Mouse (Mus musculus): Measurements from ENCODE around the gene Dab2ip. TPM values are rescaled to one million over a fixed set of nuclear protein-coding genes. Genes with fewer than 3 reads are reported as not detected.

The Dab2ip gene
- polyA plus RNA-seq, 1 experiment from 2014 or later = 66.6 TPM

GRCm38 (mm10) chr2:35588368-35588767 lies 30.3 kb downstream of the Dab2ip start:
- H3K27ac ChIP-seq (replicated peaks) = no peak overlapping the region
- no peak for ATAC-seq (replicated peaks)
- no peak overlapping the region for H3K9ac ChIP-seq (replicated peaks)
- H3K4me1 ChIP-seq = peaks cover 10% of the 10 kb centered on the region; the same call in 1 of the 2 replicates
- WGBS = 30% methylated on average over 9 of the region's 9 CpGs
- H3K27me3 ChIP-seq = peaks cover 6% of the 10 kb centered on the region; the same call in 1 of the 2 replicates
- H3K9me3 ChIP-seq = no peaks in the 10 kb centered on the region
- H3K4me3 ChIP-seq = no peak overlapping the region
- H3K36me3 ChIP-seq = no peaks in the 10 kb centered on the region
- H3K4me2 ChIP-seq (replicated peaks) = no peak overlapping the region

GRCm38 (mm10) chr2:35589385-35589784 lies 31.3 kb downstream of the Dab2ip start:
- Histone ChIP-seq H3K9ac (replicated peaks) (no peak overlapping the region), H3K27ac (replicated peaks) (no peak overlapping the region), H3K4me3 (no peak overlapping the region), H3K4me1 (peaks cover 10% of the 10 kb centered on the region; the same call in 1 of the 2 replicates), H3K27me3 (peaks cover 3% of the 10 kb centered on the region; the same call in 1 of the 2 replicates), H3K4me2 (replicated peaks) (no peak overlapping the region), H3K36me3 (no peaks in the 10 kb centered on the region), H3K9me3 (no peaks in the 10 kb centered on the region)
- no peak for ATAC-seq (replicated peaks)
- WGBS = 75% methylated on average over 10 of the region's 10 CpGs

- Histone ChIP-seq H3K36me3 (no peaks in the 10 kb centered on the region), H3K4me1 (peaks cover 10% of the 10 kb centered on the region; the same call in 1 of the 2 replicates), H3K27me3 (peaks cover 3% of the 10 kb centered on the region; the same call in 1 of the 2 replicates), H3K9ac (replicated peaks) (no peak overlapping the region), H3K27ac (replicated peaks) (no peak overlapping the region), H3K4me2 (replicated peaks) (no peak overlapping the region), H3K9me3 (no peaks in the 10 kb centered on the region), H3K4me3 (no peak overlapping the region)
- WGBS = 60% methylated on average over 4 of the region's 4 CpGs
- no peak; the same call in 1 of the 2 replicates for ATAC-seq (replicated peaks)
Observed at GRCm38 (mm10) chr2:35589800-35590199, 31.7 kb downstream of the Dab2ip start.

- Histone ChIP-seq H3K27ac (replicated peaks) (no peak overlapping the region), H3K4me1 (peaks cover 10% of the 10 kb centered on the region; the same call in 1 of the 2 replicates), H3K4me2 (replicated peaks) (no peak overlapping the region), H3K9ac (replicated peaks) (no peak overlapping the region), H3K4me3 (no peak overlapping the region), H3K9me3 (no peaks in the 10 kb centered on the region), H3K36me3 (no peaks in the 10 kb centered on the region), H3K27me3 (no peaks in the 10 kb centered on the region)
- WGBS = 62% methylated on average over 14 of the region's 14 CpGs
- ATAC-seq (replicated peaks) = no peak
Observed at GRCm38 (mm10) chr2:35591961-35592724, 34.1 kb downstream of the Dab2ip start.

- Histone ChIP-seq H3K4me3 (no peak overlapping the region), H3K27me3 (no peaks in the 10 kb centered on the region), H3K9ac (replicated peaks) (no peak overlapping the region), H3K4me1 (peaks cover 10% of the 10 kb centered on the region; the same call in 1 of the 2 replicates), H3K36me3 (no peaks in the 10 kb centered on the region), H3K4me2 (replicated peaks) (no peak overlapping the region), H3K27ac (replicated peaks) (no peak overlapping the region), H3K9me3 (no peaks in the 10 kb centered on the region)
- no peak for ATAC-seq (replicated peaks)
- 39% methylated on average over 9 of the region's 9 CpGs for WGBS
Observed at GRCm38 (mm10) chr2:35592725-35593392, 34.8 kb downstream of the Dab2ip start.

GRCm38 (mm10) chr2:35593889-35594288 lies 35.8 kb downstream of the Dab2ip start:
- ATAC-seq (replicated peaks) = no peak
- 65% methylated on average over 7 of the region's 7 CpGs for WGBS

GRCm38 (mm10) chr2:35595102-35595501 lies 37.0 kb downstream of the Dab2ip start:
- no peak for ATAC-seq (replicated peaks)
- WGBS = 86% methylated on average over 1 of the region's 1 CpGs

More at GRCm38 (mm10) chr2:35593889-35594288, 35.8 kb downstream of the Dab2ip start:
- H3K27me3 ChIP-seq = no peaks in the 10 kb centered on the region
- H3K27ac ChIP-seq (replicated peaks) = no peak overlapping the region
- no peaks in the 10 kb centered on the region for H3K36me3 ChIP-seq
- H3K4me1 ChIP-seq = peaks cover 10% of the 10 kb centered on the region; the same call in 1 of the 2 replicates
- H3K4me3 ChIP-seq = no peak overlapping the region
- no peak overlapping the region for H3K9ac ChIP-seq (replicated peaks)
- H3K9me3 ChIP-seq = no peaks in the 10 kb centered on the region
- H3K4me2 ChIP-seq (replicated peaks) = no peak overlapping the region

GRCm38 (mm10) chr2:35595718-35596117 lies 37.7 kb downstream of the Dab2ip start:
- ATAC-seq (replicated peaks) = no peak
- Histone ChIP-seq H3K9ac (replicated peaks) (no peak overlapping the region), H3K36me3 (no peaks in the 10 kb centered on the region), H3K9me3 (no peaks in the 10 kb centered on the region), H3K27ac (replicated peaks) (no peak overlapping the region), H3K4me2 (replicated peaks) (no peak overlapping the region), H3K27me3 (no peaks in the 10 kb centered on the region), H3K4me3 (no peak overlapping the region), H3K4me1 (peaks cover 10% of the 10 kb centered on the region; the same call in 1 of the 2 replicates)
- 49% methylated on average over 5 of the region's 5 CpGs for WGBS

More at GRCm38 (mm10) chr2:35595102-35595501, 37.0 kb downstream of the Dab2ip start:
- no peaks in the 10 kb centered on the region for H3K9me3 ChIP-seq
- H3K4me2 ChIP-seq (replicated peaks) = no peak overlapping the region
- no peak overlapping the region for H3K4me3 ChIP-seq
- H3K27me3 ChIP-seq = no peaks in the 10 kb centered on the region
- H3K36me3 ChIP-seq = no peaks in the 10 kb centered on the region
- H3K9ac ChIP-seq (replicated peaks) = no peak overlapping the region
- no peak overlapping the region for H3K27ac ChIP-seq (replicated peaks)
- peaks cover 10% of the 10 kb centered on the region; the same call in 1 of the 2 replicates for H3K4me1 ChIP-seq

- no peak overlapping the region for H3K4me2 ChIP-seq (replicated peaks)
- no peak overlapping the region for H3K4me3 ChIP-seq
- H3K9me3 ChIP-seq = no peaks in the 10 kb centered on the region
- no peaks in the 10 kb centered on the region for H3K27me3 ChIP-seq
- H3K4me1 ChIP-seq = peaks cover 9% of the 10 kb centered on the region; the same call in 1 of the 2 replicates
- no peak for ATAC-seq (replicated peaks)
- 61% methylated on average over 4 of the region's 4 CpGs for WGBS
- no peak overlapping the region for H3K27ac ChIP-seq (replicated peaks)
- no peak overlapping the region for H3K9ac ChIP-seq (replicated peaks)
- no peaks in the 10 kb centered on the region for H3K36me3 ChIP-seq
Observed at GRCm38 (mm10) chr2:35596796-35597195, 38.7 kb downstream of the Dab2ip start.

- 85% methylated on average over 3 of the region's 3 CpGs for WGBS
- no peaks in the 10 kb centered on the region for H3K9me3 ChIP-seq
- no peak overlapping the region for H3K9ac ChIP-seq (replicated peaks)
- H3K4me3 ChIP-seq = no peak overlapping the region
- H3K4me1 ChIP-seq = no peaks in the 10 kb centered on the region
- no peak overlapping the region for H3K4me2 ChIP-seq (replicated peaks)
- no peaks in the 10 kb centered on the region for H3K36me3 ChIP-seq
- no peaks in the 10 kb centered on the region for H3K27me3 ChIP-seq
- no peak for ATAC-seq (replicated peaks)
- H3K27ac ChIP-seq (replicated peaks) = no peak overlapping the region
Observed at GRCm38 (mm10) chr2:35598819-35599218, 40.8 kb downstream of the Dab2ip start.

GRCm38 (mm10) chr2:35601665-35602064 lies 43.6 kb downstream of the Dab2ip start:
- 84% methylated on average over 3 of the region's 3 CpGs for WGBS
- H3K27me3 ChIP-seq = no peaks in the 10 kb centered on the region
- H3K4me1 ChIP-seq = no peaks in the 10 kb centered on the region
- H3K9ac ChIP-seq (replicated peaks) = no peak overlapping the region
- no peaks in the 10 kb centered on the region for H3K9me3 ChIP-seq
- H3K4me2 ChIP-seq (replicated peaks) = no peak overlapping the region
- no peak for ATAC-seq (replicated peaks)
- H3K27ac ChIP-seq (replicated peaks) = no peak overlapping the region
- no peak overlapping the region for H3K4me3 ChIP-seq
- H3K36me3 ChIP-seq = no peaks in the 10 kb centered on the region

GRCm38 (mm10) chr2:35607476-35607875 lies 49.4 kb downstream of the Dab2ip start:
- no peak overlapping the region for H3K9ac ChIP-seq (replicated peaks)

More at GRCm38 (mm10) chr2:35607476-35607875, 49.4 kb downstream of the Dab2ip start:
- H3K9me3 ChIP-seq = no peaks in the 10 kb centered on the region
- WGBS = 17% methylated on average over 8 of the region's 8 CpGs
- no peaks in the 10 kb centered on the region for H3K27me3 ChIP-seq
- peaks cover 26% of the 10 kb centered on the region for H3K4me1 ChIP-seq
- H3K36me3 ChIP-seq = no peaks in the 10 kb centered on the region
- ATAC-seq (replicated peaks) = no peak
- no peak overlapping the region for H3K27ac ChIP-seq (replicated peaks)
- H3K4me3 ChIP-seq = no peak overlapping the region
- H3K4me2 ChIP-seq (replicated peaks) = no peak overlapping the region

All from forebrain, embryonic 15.5 days (tissue).